16 mouse cellular contexts compared by ENCODE assay signal in genomic region chr9:92782922-92783454, GRCm38 (mm10).
"Had no signal": no experiment of that assay in that cellular context is flagged by ENCODE, and none has a peak within 500 bp of the region (broad histone marks: within the 10 kb centered on the region; RNA-seq: fewer than 3 reads in every experiment).

No protein-coding gene starts in this region.

- H3K4me2 ChIP-seq: liver, embryonic 13.5 days; midbrain, embryonic 12.5 days; neural tube, embryonic 13.5 days had no signal

- H3K36me3 ChIP-seq: liver, embryonic 13.5 days; midbrain, embryonic 12.5 days; neural tube, embryonic 13.5 days had no signal

- H3K4me3 ChIP-seq: left cerebral cortex, adult 2 months; liver, embryonic 13.5 days; megakaryocyte, embryonic 14.5 days; midbrain, embryonic 12.5 days; neural tube, embryonic 13.5 days had no signal

- H3K9ac ChIP-seq: liver, embryonic 13.5 days; liver, postnatal 0 days; midbrain, embryonic 12.5 days; neural tube, embryonic 13.5 days had no signal

- H3K27me3 ChIP-seq: liver, embryonic 13.5 days; megakaryocyte, embryonic 14.5 days; midbrain, embryonic 12.5 days; neural tube, embryonic 13.5 days had no signal

- ATAC-seq: liver, postnatal 0 days; midbrain, embryonic 16.5 days had no signal

- H3K27ac ChIP-seq: left cerebral cortex, adult 2 months; liver, embryonic 13.5 days; macrophage; midbrain, embryonic 12.5 days; neural tube, embryonic 13.5 days had no signal

- H3K4me1 ChIP-seq: liver, embryonic 13.5 days; megakaryocyte, embryonic 14.5 days; midbrain, embryonic 12.5 days; neural tube, embryonic 13.5 days had no signal

- H3K9me3 ChIP-seq: liver, embryonic 13.5 days; megakaryocyte, embryonic 14.5 days; neural tube, embryonic 13.5 days had no signal

- DNase-seq: kidney, adult 9 months; kidney, postnatal 25 days; liver; liver, embryonic 13.5 days; liver, postnatal 0 days; retina, postnatal 1 day; right cerebral cortex, postnatal 4 days; spleen, adult 18-20 months; thymus, adult 18-20 months; thymus, postnatal 14 days had no signal
